Mouse (Mus musculus) natural killer cell, adult 2 months (primary cell): ENCODE data around the gene Gp1ba.

ENCODE experiments used
- DNase-seq, 2 experiments: peaks; one replicate each; pipeline ENCODE4 v3.0.0; 2022; ENCODE audit warnings: low spot score in 2 of 2

The Gp1ba gene

DNA sequence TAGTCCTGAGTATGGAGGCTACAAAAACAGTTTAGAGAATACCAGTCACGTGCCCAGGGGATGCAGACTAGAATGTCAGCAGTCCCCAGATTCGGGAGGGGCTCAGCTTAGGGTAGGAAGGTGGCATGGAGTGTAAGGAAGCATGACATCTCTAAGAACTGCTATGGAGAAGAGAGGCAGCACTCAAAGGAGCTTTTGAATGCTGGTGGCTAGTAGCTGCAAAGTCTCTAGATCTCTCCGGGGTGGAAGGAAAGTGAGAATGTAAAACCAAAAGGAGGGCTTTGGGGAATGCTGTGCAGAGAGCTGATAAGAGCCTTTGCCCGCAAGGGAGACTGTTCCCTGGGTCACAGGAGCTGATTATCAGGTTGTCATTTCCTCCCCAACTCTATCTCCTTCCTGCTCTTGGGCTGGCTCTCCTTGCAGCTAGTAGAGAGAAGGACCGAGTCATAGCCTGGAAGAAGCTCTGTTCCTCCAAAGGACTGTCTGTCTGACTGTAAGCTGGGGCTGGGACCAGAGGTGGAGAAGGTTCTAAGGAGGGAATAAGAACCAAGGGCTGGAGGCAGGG is at the start of gene Gp1ba:
Gp1ba (plus strand) TSS at position 409 of the 565 bp plus-strand sequence.
- DNase-seq: no peak

GRCm38 (mm10) chr11:70591733-70592132 is 47.2 kb upstream of the Gp1ba start:
- no peak for DNase-seq

GRCm38 (mm10) chr11:70594253-70594989 is 44.5 kb upstream of the Gp1ba start:
- no peak for DNase-seq

DNA sequence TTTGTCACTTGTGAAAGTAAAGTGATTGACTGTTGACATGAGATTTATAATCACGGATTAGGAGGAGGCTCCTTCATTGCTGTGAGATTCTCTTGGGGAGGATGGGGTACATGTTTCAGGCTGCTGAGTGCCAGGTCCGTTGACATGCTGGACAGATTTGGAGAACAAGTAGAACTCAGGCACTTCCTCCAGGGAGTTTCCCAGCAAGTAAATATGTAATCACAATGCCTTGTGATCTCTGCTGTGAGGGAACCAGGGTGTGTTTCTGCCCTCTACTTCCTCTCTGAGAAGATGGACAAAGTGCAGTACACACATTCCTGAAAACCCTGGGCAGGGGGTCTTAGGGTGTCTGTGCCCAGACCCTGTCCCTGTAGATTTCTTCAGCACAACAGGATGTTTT is 43.3 kb upstream of the Gp1ba start:
- no peak for DNase-seq

DNA sequence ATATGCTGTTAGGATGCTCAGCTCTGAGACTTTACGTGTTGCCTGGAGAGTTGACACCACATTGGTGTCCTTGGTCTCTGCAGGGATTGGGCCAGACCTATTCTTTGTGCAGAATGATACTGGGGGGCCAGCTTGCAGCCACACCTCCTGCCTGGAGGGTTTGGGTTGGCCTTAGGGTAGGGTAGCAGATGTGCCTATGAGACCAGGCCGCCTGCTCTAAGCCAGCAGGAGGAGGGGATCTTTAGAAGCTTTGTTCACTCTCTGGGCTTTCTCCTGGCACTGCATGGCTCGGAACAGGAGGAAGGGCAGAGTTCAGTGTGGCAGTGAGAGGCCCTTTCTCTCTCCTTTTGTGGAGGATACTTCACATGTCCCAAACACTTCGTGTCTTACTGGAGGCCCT is 42.8 kb upstream of the Gp1ba start:
- no peak for DNase-seq

- peak; percentile 31 to 33 for DNase-seq
Measured at GRCm38 (mm10) chr11:70597301-70597700, 41.6 kb upstream of the Gp1ba start.

DNA sequence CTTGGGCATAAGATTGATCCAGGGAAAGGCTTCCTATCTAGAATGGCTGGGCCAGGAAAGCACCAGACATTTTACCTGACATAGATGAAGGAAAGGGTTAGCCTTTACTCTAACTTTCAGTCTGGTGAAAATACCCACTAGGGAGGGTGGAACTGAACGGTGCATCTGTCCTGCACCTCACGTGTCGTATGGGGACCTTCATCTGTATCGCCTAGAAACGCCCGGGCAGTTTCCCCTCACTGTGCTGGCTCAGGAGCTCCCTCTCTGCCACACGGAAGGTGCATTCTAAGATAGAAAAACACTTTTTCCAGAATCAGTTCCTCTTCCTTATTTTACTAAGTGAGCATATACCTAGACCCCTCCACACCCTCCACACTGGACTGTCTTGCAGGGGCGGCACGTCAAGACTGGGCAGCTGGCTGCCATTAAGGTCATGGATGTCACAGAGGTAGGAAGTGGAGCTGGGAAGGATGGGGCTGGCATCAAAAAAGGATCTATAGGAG is 40.4 kb upstream of the Gp1ba start:
- no peak for DNase-seq

DNA sequence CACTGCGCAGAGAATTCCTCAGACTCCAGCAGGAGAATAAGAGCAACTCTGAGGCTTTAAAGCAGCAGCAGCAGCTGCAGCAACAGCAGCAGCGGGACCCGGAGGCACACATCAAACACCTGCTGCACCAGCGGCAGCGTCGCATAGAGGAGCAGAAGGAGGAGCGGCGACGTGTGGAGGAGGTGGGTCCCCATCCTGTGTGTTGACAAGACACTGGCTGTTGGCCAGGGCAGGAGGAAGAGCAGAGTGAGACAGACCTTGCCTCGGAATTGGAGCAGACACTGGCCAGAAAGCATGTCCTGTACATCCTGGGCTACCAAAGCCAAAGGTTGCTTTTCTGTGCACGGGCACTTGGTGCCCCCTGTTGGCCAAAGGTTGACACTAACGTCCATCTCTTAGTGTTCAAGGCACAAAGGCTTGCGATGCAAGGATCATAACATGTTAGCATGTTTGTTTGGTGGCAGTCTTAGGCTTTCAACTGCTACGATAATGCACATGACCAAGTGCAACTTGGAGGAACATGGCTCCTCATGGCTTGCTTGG is 33.8 kb upstream of the Gp1ba start:
- peak; percentile 57 to 74 for DNase-seq

- DNase-seq: no peak
Measured at GRCm38 (mm10) chr11:70606717-70607116, 32.2 kb upstream of the Gp1ba start.

DNA sequence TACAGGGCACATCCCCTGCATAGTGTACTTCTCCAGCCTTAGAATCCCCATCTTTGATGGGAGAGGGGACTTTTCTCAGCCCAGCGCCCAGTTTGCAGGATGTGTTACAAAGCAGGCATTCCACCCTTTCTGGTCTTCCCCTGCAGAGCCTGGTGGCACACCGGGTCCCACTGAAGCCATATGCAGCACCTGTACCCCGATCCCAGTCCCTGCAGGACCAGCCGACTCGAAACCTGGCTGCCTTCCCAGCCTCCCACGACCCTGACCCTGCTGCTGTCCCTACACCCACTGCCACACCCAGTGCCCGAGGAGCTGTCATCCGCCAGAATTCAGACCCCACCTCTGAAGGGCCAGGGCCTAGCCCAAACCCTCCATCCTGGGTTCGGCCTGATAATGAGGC is 31.3 kb upstream of the Gp1ba start:
- no peak for DNase-seq

GRCm38 (mm10) chr11:70608381-70609066 is 30.4 kb upstream of the Gp1ba start:
- peak in 1 of 2 experiments; percentile 42 for DNase-seq

- no peak for DNase-seq
Measured at GRCm38 (mm10) chr11:70610752-70611151, 28.2 kb upstream of the Gp1ba start.

DNA sequence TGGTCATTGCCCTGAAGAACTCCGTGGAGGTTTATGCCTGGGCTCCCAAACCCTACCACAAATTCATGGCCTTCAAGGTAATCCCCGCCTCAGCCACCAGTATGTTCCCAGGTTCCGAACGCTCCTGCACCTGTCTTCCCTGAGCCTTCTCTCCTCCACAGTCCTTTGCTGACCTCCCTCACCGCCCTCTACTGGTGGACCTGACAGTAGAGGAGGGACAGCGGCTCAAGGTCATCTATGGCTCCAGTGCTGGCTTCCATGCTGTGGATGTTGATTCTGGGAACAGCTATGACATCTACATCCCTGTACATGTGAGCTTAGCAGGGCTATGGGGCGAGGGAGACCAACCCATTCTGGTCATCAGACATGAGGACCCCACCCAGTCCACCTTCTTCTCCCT is 26.4 kb upstream of the Gp1ba start:
- DNase-seq: no peak

DNA sequence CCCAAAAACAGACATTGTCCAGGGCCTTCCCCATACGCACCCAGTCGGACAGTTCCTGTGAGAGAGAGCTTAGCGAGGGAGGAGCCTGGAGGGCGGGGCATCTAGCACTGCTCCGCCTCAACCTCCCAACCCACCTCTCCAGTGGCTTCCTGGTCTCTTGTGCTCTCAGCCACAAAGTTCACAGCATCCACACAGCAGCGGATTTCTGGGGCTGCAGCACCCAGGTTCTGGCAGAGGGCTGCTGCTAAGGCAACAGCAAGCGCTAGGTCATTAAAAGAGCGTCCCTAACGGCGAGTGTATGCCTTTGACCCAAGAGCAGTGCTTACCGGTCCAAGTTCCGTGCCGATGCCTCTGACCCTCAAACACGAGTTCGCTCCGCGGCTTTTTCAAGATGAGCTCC is 23.8 kb upstream of the Gp1ba start:
- peak; percentile 74 to 80 for DNase-seq

DNA sequence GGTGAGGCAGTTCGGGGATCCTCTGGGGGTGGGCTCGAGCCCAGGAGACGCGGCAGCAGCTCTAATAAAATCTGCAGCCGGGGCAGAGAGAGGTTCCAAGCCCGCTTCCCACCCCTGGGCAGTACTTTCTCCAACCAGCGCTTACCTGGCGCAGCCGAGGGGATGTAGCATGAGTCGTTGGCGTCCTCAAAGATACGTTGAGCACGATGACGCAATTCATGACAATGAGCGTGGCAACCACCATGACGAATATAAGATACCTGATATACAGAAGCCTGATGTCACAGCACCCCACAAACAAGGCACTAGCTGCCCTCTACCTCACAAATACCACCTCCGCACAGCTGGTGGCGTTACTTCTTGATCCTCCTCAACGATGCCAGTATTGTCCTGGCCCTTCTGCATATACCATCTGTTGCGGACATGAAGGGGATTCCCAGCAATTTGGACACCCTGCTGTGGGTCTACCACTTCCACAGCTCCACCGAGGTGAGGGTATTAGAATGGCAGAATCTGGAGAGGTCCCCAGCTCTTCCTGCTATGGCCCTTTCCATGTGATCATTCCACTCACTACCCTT is 23.3 kb upstream of the Gp1ba start, which contains the start of gene 4930544D05Rik:
4930544D05Rik (plus strand) TSS at position 333 of the 578 bp plus-strand sequence.
- peak; percentile 46 to 62 for DNase-seq

GRCm38 (mm10) chr11:70619101-70619500 is 19.8 kb upstream of the Gp1ba start, which contains the start of gene Chrne:
TSS of gene Chrne (minus strand) at chr11:70619216.
- DNase-seq: peak; percentile 36 to 50

- peak; percentile 42 to 43 for DNase-seq
Measured at GRCm38 (mm10) chr11:70621972-70622814, 16.7 kb upstream of the Gp1ba start.

DNA sequence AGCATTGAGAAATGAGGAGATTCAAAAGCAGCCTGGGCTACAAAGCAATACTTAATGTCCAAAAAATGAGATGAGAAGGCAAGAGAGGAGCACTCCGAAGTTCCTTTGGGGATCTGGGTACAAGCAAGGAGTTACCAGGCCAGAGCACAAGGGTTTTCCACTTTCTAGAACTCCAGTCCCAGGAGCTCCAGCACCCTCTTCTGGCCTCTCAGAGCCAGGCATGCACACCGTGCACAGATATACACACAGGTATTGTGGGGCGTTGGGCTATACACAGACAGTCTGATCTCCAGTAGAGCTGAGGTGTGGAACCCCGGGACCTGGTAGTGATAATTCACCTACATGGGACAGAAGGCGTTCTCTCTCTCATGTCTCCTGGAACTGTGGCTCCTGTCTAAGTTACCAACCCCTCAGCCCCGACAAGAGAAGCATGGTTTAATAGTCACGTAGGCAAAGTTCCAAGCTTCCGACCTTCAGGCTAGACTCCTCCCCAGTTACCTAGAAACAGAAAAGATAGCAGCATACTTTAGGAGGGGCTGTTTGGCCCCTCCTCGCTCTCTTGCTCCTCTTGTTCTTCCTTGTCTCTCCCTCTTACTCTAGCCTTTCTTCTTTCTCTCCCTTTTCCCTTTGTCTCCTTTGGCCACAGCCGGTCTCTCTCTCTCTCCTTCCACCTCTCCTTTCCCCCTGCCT is 15.7 kb upstream of the Gp1ba start:
- DNase-seq: no peak

DNA sequence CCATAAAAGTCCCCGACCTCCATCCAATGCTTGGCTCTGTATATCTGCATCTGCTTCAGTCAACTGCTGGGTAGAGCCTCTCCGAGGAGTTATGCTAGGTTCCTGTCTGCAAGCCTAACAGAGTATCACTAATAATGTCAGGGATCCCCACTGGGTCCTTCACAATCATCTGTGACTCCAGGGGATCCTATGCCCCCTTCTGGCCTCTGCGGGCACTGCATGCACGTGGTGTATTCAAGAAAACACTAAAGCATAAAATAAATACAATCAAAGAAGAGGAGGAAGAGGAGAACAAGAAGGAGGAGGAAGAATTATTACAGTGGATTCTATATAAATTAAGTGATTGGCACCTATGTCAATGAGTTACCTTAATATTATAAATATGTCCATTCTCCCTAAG is 13.4 kb upstream of the Gp1ba start:
- peak; percentile 40 to 64 for DNase-seq

DNA sequence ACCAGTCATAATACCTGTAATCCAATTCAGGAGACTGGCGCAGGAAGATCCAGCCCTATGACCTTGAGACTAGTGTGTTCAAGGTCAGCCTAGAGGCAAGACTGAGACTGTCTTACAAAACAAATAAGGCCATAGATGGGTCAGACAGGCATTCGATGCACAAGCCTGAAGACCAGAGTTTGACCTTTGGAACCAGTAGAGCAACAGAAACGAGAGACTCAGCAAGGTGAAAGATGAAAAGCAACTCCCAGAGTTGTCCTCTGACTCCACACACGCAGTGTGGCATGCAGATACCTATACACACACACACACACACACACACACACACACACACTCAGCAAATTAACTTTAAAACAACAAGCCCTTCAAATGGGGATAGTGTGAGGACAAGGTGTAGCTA is 12.0 kb upstream of the Gp1ba start:
- no peak for DNase-seq
